Mouse (Mus musculus) midbrain, postnatal 0 days (tissue): ENCODE data around the gene Anks1. TPM values are rescaled to one million over a fixed set of nuclear protein-coding genes. Genes with fewer than 3 reads are reported as not detected.

Source experiments
- ATAC-seq: fragments of 200-750 bp; cut with Nextera tagmentation; 2 replicates; pipeline ENCODE4 v1.8.0; 2017; ENCODE audit warnings: moderate number of reproducible peaks, mild to moderate bottlenecking, moderate TSS enrichment, moderate library complexity; ENCODE audit not compliant: low FRiP score
- DNase-seq: peaks from one replicate; pipeline ENCODE4 v3.0.0-alpha.2; 2015; ENCODE audit warnings: low spot score
- H3K27ac ChIP-seq: fragments of 300-500 bp; sonication (generic); 2 replicates; pipeline ENCODE4 v1.5.1; 2014; ENCODE audit warnings: low read depth, mild to moderate bottlenecking, low read length, mixed read lengths
- H3K27me3 ChIP-seq: fragments of 300-500 bp; sonication (generic); 2 replicates; pipeline ENCODE4 v1.6.1; 2014; ENCODE audit warnings: low read length, control low read depth, mixed read lengths; ENCODE audit not compliant: insufficient read depth
- H3K36me3 ChIP-seq: fragments of 300-500 bp; sonication (generic); 2 replicates; pipeline ENCODE4 v1.6.1; 2014; ENCODE audit warnings: low read length, control low read depth, mixed read lengths; ENCODE audit not compliant: insufficient read depth
- H3K4me1 ChIP-seq: fragments of 300-500 bp; sonication (generic); 2 replicates; pipeline ENCODE4 v1.6.1; 2014; ENCODE audit warnings: mild to moderate bottlenecking, control low read depth, antibody characterized with exemption, low read length, mixed read lengths; ENCODE audit not compliant: insufficient read depth
- H3K4me2 ChIP-seq: fragments of 300-500 bp; sonication (generic); 2 replicates; pipeline ENCODE4 v1.6.1; 2014; ENCODE audit warnings: low read depth, mild to moderate bottlenecking, low read length, mixed read lengths; ENCODE audit not compliant: poor library complexity, severe bottlenecking
- H3K4me3 ChIP-seq: fragments of 300-500 bp; sonication (generic); 2 replicates; pipeline ENCODE4 v1.5.1; 2014; ENCODE audit warnings: low read depth, mild to moderate bottlenecking, low read length, moderate library complexity
- H3K9ac ChIP-seq: fragments of 300-500 bp; sonication (generic); replicated peaks from 2 replicates; pipeline ENCODE4 v1.6.1; 2014; ENCODE audit warnings: mild to moderate bottlenecking, low read length, moderate library complexity, mixed read lengths; ENCODE audit not compliant: poor library complexity, severe bottlenecking
- H3K9me3 ChIP-seq: fragments of 300-500 bp; sonication (generic); 2 replicates; pipeline ENCODE4 v1.6.1; 2016; ENCODE audit warnings: low read length, control low read depth
- CTCF ChIP-seq: IDR thresholded peaks from 2 replicates; pipeline ENCODE4 v1.5.1; 2016; ENCODE audit warnings: antibody characterized with exemption, mild to moderate bottlenecking
- WGBS: fragments of 180-500 bp; shearing (Covaris S2); extraction: QIAGEN DNeasy Blood & Tissue Kit; methylation state at CpG from one replicate; pipeline ENCODE4 v1.1.7; 2014; 5-methylcytosine and 5-hydroxymethylcytosine counted together
- polyA plus RNA-seq: library from polyadenylated mRNA; unstranded; fragments of >200 nt; fragmentation: Nextera tagmentation; extraction: Ambion mirVana; gene quantifications from 2 replicates; pipeline ENCODE4 v1.2.1, GENCODE M21; 2015
- total RNA-seq: library from RNA; depleted of rRNA; stranded (reverse); fragments of >200 nt; gene quantifications from 2 replicates; pipeline ENCODE4 v1.2.3, GENCODE M21; 2014

Anks1 gene
- total and polyA plus RNA-seq, 2 experiments from 2014 or later: 44.1 to 109 TPM

DNA sequence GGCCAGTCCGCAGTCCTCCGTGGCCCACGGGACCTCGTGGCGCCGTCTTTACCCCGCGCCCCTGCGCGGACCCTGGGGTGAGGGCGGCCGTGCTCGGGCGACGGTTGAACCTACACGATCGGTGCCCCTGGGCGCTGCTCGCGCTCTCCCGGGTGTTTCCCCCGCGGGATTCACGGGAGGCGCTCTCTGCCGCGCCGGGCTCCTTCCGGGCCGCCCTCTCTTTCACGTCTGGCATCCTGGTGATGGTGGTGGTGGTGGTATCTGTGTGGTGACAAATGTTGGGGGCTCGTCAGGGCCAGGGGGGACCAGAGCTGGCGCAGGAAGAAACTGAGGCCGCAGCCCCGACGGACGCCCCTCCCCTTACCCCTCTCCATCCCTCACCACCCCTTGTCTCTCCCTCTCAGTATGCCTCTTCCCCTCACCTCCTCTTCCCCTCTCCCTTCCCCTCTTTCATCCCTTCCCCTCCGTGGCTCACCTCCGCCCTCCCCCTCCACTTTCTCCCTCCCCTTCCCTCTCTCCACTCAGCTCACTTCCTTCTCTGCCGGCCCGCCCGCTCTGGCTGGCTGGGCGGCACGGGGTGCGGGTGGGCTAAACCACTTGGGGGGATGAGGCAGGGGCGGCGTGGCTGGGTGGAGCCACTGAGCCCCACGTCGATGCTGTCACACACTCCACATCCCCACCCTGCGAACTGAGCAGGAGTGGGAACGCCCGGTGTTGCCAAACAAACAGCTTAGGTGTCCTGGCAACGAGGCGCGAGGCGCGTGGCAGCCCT lies 171.1 kb downstream of the Anks1 start, which contains the start of gene Tcp11:
Gene Tcp11, minus strand, starts transcription at position 595 of the 772 bp plus-strand sequence.
- TF ChIP-seq CTCF: peak; percentile 4; the same call in 1 of the 2 replicates
- WGBS: under 1% methylated on average over 53 of the region's 57 CpGs
- Histone ChIP-seq H3K36me3 (no peaks in the 10 kb centered on the region), H3K9ac (peak within 1 kb of the TSS; percentile 70), H3K4me1 (no peaks in the 10 kb centered on the region), H3K4me3 (peak within 1 kb of the TSS; percentile 62), H3K27me3 (no peaks in the 10 kb centered on the region), H3K9me3 (no peaks in the 10 kb centered on the region), H3K27ac (no peak within 1 kb of the TSS), H3K4me2 (peak within 1 kb of the TSS; percentile 98)
- DNase-seq: peak; percentile 91
- peak; percentile 88 for ATAC-seq

GRCm38 (mm10) chr17:28080817-28081165 lies 171.7 kb downstream of the Anks1 start:
- peak; percentile 36; the same call in 1 of the 2 replicates for ATAC-seq
- Histone ChIP-seq H3K27ac (no peak overlapping the region), H3K27me3 (no peaks in the 10 kb centered on the region), H3K4me3 (peak overlapping the region; percentile 62; the same call in 1 of the 2 replicates), H3K9me3 (no peaks in the 10 kb centered on the region), H3K4me2 (peak overlapping the region; percentile 98), H3K4me1 (no peaks in the 10 kb centered on the region), H3K36me3 (no peaks in the 10 kb centered on the region), H3K9ac (no peak overlapping the region)
- no peak for TF ChIP-seq CTCF
- WGBS: 9% methylated on average over 9 of the region's 9 CpGs
- no peak for DNase-seq

DNA sequence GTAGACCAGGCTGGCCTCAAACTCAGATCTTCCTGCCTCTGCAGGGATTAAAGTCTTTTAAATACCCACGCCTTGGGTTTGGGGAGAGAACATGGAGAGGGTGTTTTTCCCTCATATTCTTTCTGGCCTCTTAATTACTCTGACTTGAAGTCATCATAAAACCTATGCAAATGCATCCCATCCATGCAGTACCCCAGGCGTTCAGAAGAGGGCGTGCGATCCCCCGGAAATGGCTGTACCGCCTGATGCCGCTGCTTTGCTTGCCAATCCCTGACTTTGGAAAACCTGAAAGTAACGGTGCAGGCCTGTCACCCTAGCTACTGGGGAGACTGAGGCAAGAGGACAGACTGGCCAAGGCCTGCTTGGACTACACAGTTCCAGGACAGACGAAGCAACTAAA lies 172.3 kb downstream of the Anks1 start:
- no peaks in the 10 kb centered on the region for H3K9me3 ChIP-seq
- DNase-seq: no peak
- no peaks in the 10 kb centered on the region for H3K4me1 ChIP-seq
- no peaks in the 10 kb centered on the region for H3K36me3 ChIP-seq
- H3K27me3 ChIP-seq: no peaks in the 10 kb centered on the region
- no peak overlapping the region for H3K9ac ChIP-seq
- WGBS: 47% methylated on average over 9 of the region's 9 CpGs
- no peak overlapping the region for H3K27ac ChIP-seq
- H3K4me2 ChIP-seq: no peak overlapping the region
- no peak for ATAC-seq
- H3K4me3 ChIP-seq: no peak overlapping the region
- TF ChIP-seq CTCF: peak; percentile 76

DNA sequence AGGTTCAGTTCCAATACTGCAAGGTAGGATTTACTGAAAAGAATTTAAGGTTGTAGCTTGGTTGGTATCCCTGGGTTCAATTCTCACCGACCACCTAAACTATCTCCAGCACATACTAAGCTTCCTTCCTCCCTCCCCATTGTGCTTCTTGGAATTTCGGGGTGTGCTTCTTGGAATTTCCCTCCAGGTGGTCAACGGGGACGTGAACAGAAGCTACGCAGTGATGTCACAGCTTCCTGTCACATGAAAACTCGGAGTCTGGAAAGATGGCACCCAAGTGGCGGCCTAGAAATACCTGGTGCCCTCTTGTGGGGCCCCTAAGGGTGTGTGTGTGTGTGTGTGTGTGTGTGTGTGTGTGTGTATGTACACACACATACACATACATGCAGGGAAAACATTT lies 172.8 kb downstream of the Anks1 start:
- H3K36me3 ChIP-seq: no peaks in the 10 kb centered on the region

GRCm38 (mm10) chr17:28082863-28083262 lies 173.8 kb downstream of the Anks1 start:
- H3K9me3 ChIP-seq: no peaks in the 10 kb centered on the region
- no peaks in the 10 kb centered on the region for H3K27me3 ChIP-seq
- ATAC-seq (no peak), DNase-seq (no peak)
- H3K4me2 ChIP-seq: no peak overlapping the region
- H3K36me3 ChIP-seq: no peaks in the 10 kb centered on the region
- no peak overlapping the region for H3K27ac ChIP-seq
- H3K4me1 ChIP-seq: 0 out of 2 replicates have a peak, but pooled peaks cover 4% of the 10 kb centered on the region
- H3K9ac ChIP-seq: no peak overlapping the region
- 79% methylated on average over 13 of the region's 13 CpGs for WGBS
- no peak for TF ChIP-seq CTCF
- no peak overlapping the region for H3K4me3 ChIP-seq

More for the DNA sequence above, 172.8 kb downstream of the Anks1 start:
- ATAC-seq (no peak), DNase-seq (no peak)
- WGBS: 93% methylated on average over 7 of the region's 7 CpGs
- TF ChIP-seq CTCF: no peak
- no peak overlapping the region for H3K27ac ChIP-seq
- H3K4me1 ChIP-seq: no peaks in the 10 kb centered on the region
- H3K4me3 ChIP-seq: no peak overlapping the region
- H3K27me3 ChIP-seq: no peaks in the 10 kb centered on the region
- H3K9me3 ChIP-seq: no peaks in the 10 kb centered on the region
- no peak overlapping the region for H3K9ac ChIP-seq
- H3K4me2 ChIP-seq: no peak overlapping the region

- Histone ChIP-seq H3K36me3 (no peaks in the 10 kb centered on the region), H3K4me1 (0 out of 2 replicates have a peak, but pooled peaks cover 4% of the 10 kb centered on the region), H3K4me3 (no peak overlapping the region), H3K27ac (no peak overlapping the region), H3K27me3 (no peaks in the 10 kb centered on the region), H3K4me2 (no peak overlapping the region; the same call in 1 of the 2 replicates), H3K9ac (no peak overlapping the region), H3K9me3 (no peaks in the 10 kb centered on the region)
- TF ChIP-seq CTCF: no peak
- 17% methylated on average over 22 of the region's 22 CpGs for WGBS
- no peak for ATAC-seq
- DNase-seq: no peak
Observed at GRCm38 (mm10) chr17:28084395-28084905, 175.3 kb downstream of the Anks1 start.
